Mouse (Mus musculus): ENCODE data around the gene Akna. TPM values are rescaled to one million over a fixed set of nuclear protein-coding genes. Genes with fewer than 3 reads are reported as not detected.

Akna gene
- total and polyA plus RNA-seq, 3 experiments = 3.9 to 14.1 TPM; not detected in 1

DNA sequence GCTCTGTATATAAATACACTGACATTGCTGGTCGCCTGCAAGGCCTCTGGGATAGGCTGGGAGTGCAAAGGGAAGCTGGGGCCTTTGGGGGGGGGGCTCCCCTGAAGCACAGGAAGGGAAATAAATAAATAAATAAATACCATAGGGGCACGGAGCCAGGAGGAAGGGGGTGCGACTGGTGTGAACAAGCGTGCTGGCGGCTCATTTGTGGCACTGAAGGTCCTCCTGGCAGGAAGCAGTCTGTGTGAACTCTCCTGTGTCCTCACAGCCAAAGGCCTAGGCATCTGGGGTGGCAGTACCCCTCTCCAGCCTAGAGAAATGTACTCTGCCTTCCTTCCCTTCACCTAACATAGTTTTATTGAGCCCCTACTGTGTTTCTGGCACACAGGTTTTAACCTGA lies 11.8 kb upstream of the Akna start:
- H3K4me1 ChIP-seq (ENCODE audit: control insufficient read depth in 1 of 2, insufficient read depth in 2 of 2, low read length in 2 of 2) = peaks cover 0 to 9% of the 10 kb centered on the region in 2 experiments; a peak in 2 of 4 replicates
- H3K9me3 ChIP-seq (replicated peaks; ENCODE audit: insufficient read depth, low read length) = no peaks in the 10 kb centered on the region
- no peak for DNase-seq (ENCODE audit: low read depth, low spot score)
- no peaks in the 10 kb centered on the region for H3K27me3 ChIP-seq (ENCODE audit: control insufficient read depth in 1 of 2, insufficient read depth in 2 of 2, low read length in 2 of 2)
- no peaks in the 10 kb centered on the region for H3K79me2 ChIP-seq (ENCODE audit: control insufficient read depth, insufficient read depth, low read length, poor library complexity)
- TF ChIP-seq ZC3H11A (IDR thresholded peaks at IDR 0.05; ENCODE audit: low read depth, low read length) (no peak), MYB (IDR thresholded peaks at IDR 0.05; ENCODE audit: low read depth, low read length) (no peak), POLR2A (IDR thresholded peaks at IDR 0.05; ENCODE audit: control insufficient read depth in 1 of 2, insufficient read depth in 1 of 2, low read depth in 1 of 2, low read length in 2 of 2, poor library complexity in 1 of 2) (no peak), BHLHE40 (IDR thresholded peaks at IDR 0.05; ENCODE audit: borderline replicate concordance, low read depth, low read length) (no peak), MXI1 (IDR thresholded peaks at IDR 0.05; ENCODE audit: low read depth, low read length) (no peak), GABPA (IDR thresholded peaks at IDR 0.05; ENCODE audit: low read depth, low read length) (no peak), JUND (IDR thresholded peaks at IDR 0.05; ENCODE audit: low read depth, low read length) (no peak), MAFK (IDR thresholded peaks at IDR 0.05; ENCODE audit: borderline replicate concordance, low read depth, low read length) (no peak), EP300 (IDR thresholded peaks at IDR 0.05; ENCODE audit: low read depth in 1 of 2, low read length in 2 of 2) (no peak), E2F4 (IDR thresholded peaks at IDR 0.05; ENCODE audit: borderline replicate concordance, low read depth, low read length) (no peak)
- no peak overlapping the region for H3K27ac ChIP-seq (ENCODE audit: control insufficient read depth, low read depth, low read length)
- peaks cover 0 to 2% of the 10 kb centered on the region in 2 experiments; a peak in 1 of 4 replicates for H3K36me3 ChIP-seq (ENCODE audit: control insufficient read depth in 1 of 2, insufficient read depth in 2 of 2, low read length in 2 of 2)
- H3K4me3 ChIP-seq (ENCODE audit: control insufficient read depth in 1 of 2, insufficient read depth in 1 of 2, low read depth in 2 of 2, low read length in 2 of 2) = no peak overlapping the region
- no peak overlapping the region for H3K9ac ChIP-seq (ENCODE audit: control insufficient read depth, low read depth, low read length, poor library complexity, severe bottlenecking)

DNA sequence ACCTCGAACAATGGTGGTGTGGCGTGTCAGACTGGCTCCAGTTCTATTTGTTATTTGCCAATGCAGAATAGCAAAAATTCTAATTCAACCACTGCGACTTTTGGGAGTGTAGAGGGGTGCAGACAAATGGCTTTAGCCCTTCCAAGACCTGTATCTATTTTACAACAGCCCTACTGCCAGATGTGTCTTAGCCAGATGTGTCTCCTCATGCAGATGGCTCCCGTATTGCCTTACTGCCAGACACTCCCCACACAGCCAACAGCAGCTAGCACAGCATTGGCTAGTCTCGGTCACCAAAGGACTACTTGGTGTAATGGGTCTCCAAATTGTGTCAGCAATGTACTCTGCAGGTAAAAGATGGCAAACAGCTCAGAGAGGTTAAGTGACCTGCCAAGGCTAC lies 8.1 kb upstream of the Akna start:
- peaks cover 6% of the 10 kb centered on the region; the same call in 1 of the 2 replicates for H3K79me2 ChIP-seq (ENCODE audit: control insufficient read depth, insufficient read depth, low read length, poor library complexity)
- H3K9me3 ChIP-seq (replicated peaks; ENCODE audit: insufficient read depth, low read length) = no peaks in the 10 kb centered on the region
- TF ChIP-seq NELFE (IDR thresholded peaks at IDR 0.05; ENCODE audit: low read depth, low read length) (no peak), MAZ (IDR thresholded peaks at IDR 0.05; ENCODE audit: low read depth, low read length) (no peak), CHD2 (IDR thresholded peaks at IDR 0.05; ENCODE audit: low read length) (no peak), TBP (IDR thresholded peaks at IDR 0.05; ENCODE audit: low read depth, low read length) (no peak), TAL1 (IDR thresholded peaks at IDR 0.05; ENCODE audit: low read length) (no peak), ZKSCAN1 (IDR thresholded peaks at IDR 0.05; ENCODE audit: low read depth, low read length) (no peak), TCF12 (IDR thresholded peaks at IDR 0.05; ENCODE audit: low read depth, low read length) (no peak), EP300 (IDR thresholded peaks at IDR 0.05; ENCODE audit: low read depth in 1 of 2, low read length in 2 of 2) (no peak), ETS1 (IDR thresholded peaks at IDR 0.05; ENCODE audit: low read depth, low read length) (no peak), ZMIZ1 (IDR thresholded peaks at IDR 0.05; ENCODE audit: low read depth, low read length) (no peak), ZNF384 (IDR thresholded peaks at IDR 0.05; ENCODE audit: low read depth, low read length) (no peak), MYC (IDR thresholded peaks at IDR 0.05; ENCODE audit: low read depth, low read length) (no peak), CHD1 (IDR thresholded peaks at IDR 0.05; ENCODE audit: low read depth, low read length) (no peak), SMC3 (IDR thresholded peaks at IDR 0.05; ENCODE audit: low read depth, low read length) (no peak), MAX (IDR thresholded peaks at IDR 0.05; ENCODE audit: low read length) (no peak), RAD21 (IDR thresholded peaks at IDR 0.05; ENCODE audit: low read depth, low read length) (no peak)

More for the DNA sequence above, 8.1 kb upstream of the Akna start:
- Histone ChIP-seq H3K4me3 (ENCODE audit: control insufficient read depth in 1 of 2, insufficient read depth in 1 of 2, low read depth in 2 of 2, low read length in 2 of 2) (peak overlapping the region in 1 of 2 experiments; percentile 38; a peak in 1 of 4 replicates), H3K4me1 (ENCODE audit: control insufficient read depth in 1 of 2, insufficient read depth in 2 of 2, low read length in 2 of 2) (peaks cover 9 to 29% of the 10 kb centered on the region in 2 experiments), H3K27ac (ENCODE audit: control insufficient read depth, low read depth, low read length) (no peak overlapping the region), H3K9ac (ENCODE audit: control insufficient read depth, low read depth, low read length, poor library complexity, severe bottlenecking) (no peak overlapping the region), H3K36me3 (ENCODE audit: control insufficient read depth in 1 of 2, insufficient read depth in 2 of 2, low read length in 2 of 2) (peaks cover 0 to 15% of the 10 kb centered on the region in 2 experiments; a peak in 2 of 4 replicates), H3K27me3 (ENCODE audit: control insufficient read depth in 1 of 2, insufficient read depth in 2 of 2, low read length in 2 of 2) (no peaks in the 10 kb centered on the region)
- DNase-seq (ENCODE audit: low read depth, low spot score) = peak; percentile 37

All from MEL (cell line).